Mouse (Mus musculus) central nervous system, embryonic 18 days (tissue): ENCODE measurements around the gene Sc5d. TPM values are rescaled to one million over a fixed set of nuclear protein-coding genes. Genes with fewer than 3 reads are reported as not detected.

Experiments used
- polyA plus RNA-seq: library from polyadenylated mRNA; depleted of rRNA; stranded (reverse); fragments of >200 nt; gene quantifications from 2 replicates; pipeline ENCODE4 v1.2.3, GENCODE M21; 2012; rRNA removed

The Sc5d gene
- polyA plus RNA-seq, result 67.2 and 69.9 TPM in 2 replicates

GRCm38 (mm10) chr9:42264145-42264544, at the start of gene Sc5d:
Gene Sc5d, minus strand, starts transcription at chr9:42264256.

Other genes with a start within 250 kb of the Sc5d start
- 12.8 and 13.5 TPM in 2 replicates for gene Sorl1, start 140.0 kb downstream of the Sc5d start, polyA plus RNA-seq
- 0.82 and 0.84 TPM in 2 replicates for gene Tecta, start 135.7 kb upstream of the Sc5d start, polyA plus RNA-seq
- gene Tbcel, start 243.6 kb upstream of the Sc5d start, polyA plus RNA-seq, result 17.2 and 17.5 TPM in 2 replicates